Mouse (Mus musculus): ENCODE results near the gene Vsig8. TPM values are rescaled to one million over a fixed set of nuclear protein-coding genes. Genes with fewer than 3 reads are reported as not detected.

Vsig8 gene
- polyA plus RNA-seq, 1 experiment from 2014 or later: 1.6 TPM

DNA sequence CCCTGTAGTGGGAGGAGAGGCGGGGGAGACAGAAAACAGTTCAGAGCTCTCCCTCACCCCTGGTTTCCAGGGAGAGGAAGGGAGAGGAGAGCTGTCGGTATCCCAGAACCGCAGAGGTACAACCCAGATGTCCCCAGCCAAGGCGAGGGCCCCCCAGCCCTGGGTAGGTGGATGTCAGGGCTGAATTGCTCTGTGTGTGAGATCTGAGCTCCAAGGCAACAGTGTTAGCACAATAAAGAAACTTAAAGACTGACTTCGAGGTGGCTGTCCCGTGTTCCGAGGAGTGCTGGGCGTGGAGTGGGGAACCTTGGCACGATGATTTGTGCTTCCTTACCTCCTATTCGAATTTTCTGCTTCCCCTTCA, 7.7 kb downstream of the Vsig8 start:
- peaks cover 16% of the 10 kb centered on the region for H3K27me3 ChIP-seq (ENCODE audit: control insufficient read depth, insufficient read depth, low read length)
- peaks cover 12% of the 10 kb centered on the region; the same call in 1 of the 2 replicates for H3K4me1 ChIP-seq (ENCODE audit: control insufficient read depth, insufficient read depth, low read length)
- peak overlapping the region; percentile 93 for H3K4me2 ChIP-seq (ENCODE audit: low read depth, low read length)
- H3K4me3 ChIP-seq (replicated peaks; ENCODE audit: low read length): peak overlapping the region; percentile 72
- no peaks in the 10 kb centered on the region for H3K36me3 ChIP-seq (ENCODE audit: control insufficient read depth, insufficient read depth, low read length)
- H3K9me3 ChIP-seq (replicated peaks; ENCODE audit: control insufficient read depth, low read length): no peaks in the 10 kb centered on the region
- 0 out of 2 replicates have a peak, but pooled peaks have one; percentile 4 for ATAC-seq (ENCODE audit: insufficient read depth, low FRiP score)
- H3K27ac ChIP-seq (ENCODE audit: low read length): peak overlapping the region; percentile 44; the same call in 1 of the 2 replicates
- 4% methylated on average over 10 of the region's 10 CpGs for WGBS
- H3K9ac ChIP-seq (ENCODE audit: low read length): peak overlapping the region; percentile 82

DNA sequence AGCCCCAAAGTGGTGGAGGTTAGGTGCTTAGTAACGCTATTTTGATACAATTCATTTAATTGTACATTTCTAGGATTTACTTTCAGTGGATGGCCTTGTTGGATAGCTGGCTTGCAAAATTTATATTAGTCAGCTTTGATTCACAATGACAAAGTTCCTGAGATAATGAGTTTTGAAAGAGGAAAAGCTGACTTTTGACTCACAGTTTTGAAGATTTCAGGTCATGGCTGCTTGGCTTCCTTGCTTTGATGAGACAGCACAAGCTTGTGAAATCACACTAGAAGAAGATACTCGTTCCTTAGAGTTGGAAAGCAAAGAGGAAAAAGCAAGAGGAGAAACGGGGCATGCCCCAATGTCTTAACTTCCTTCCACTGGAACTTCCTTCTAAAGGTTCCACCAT, 10.4 kb downstream of the Vsig8 start:
- no peak overlapping the region for H3K4me3 ChIP-seq (replicated peaks; ENCODE audit: low read length)
- no peaks in the 10 kb centered on the region for H3K36me3 ChIP-seq (ENCODE audit: control insufficient read depth, insufficient read depth, low read length)
- H3K9me3 ChIP-seq (replicated peaks; ENCODE audit: control insufficient read depth, low read length): no peaks in the 10 kb centered on the region
- no peak for ATAC-seq (ENCODE audit: insufficient read depth, low FRiP score)
- WGBS: 62% methylated on average over 3 of the region's 3 CpGs
- H3K27me3 ChIP-seq (ENCODE audit: control insufficient read depth, insufficient read depth, low read length): peaks cover 8% of the 10 kb centered on the region
- H3K27ac ChIP-seq (ENCODE audit: low read length): no peak overlapping the region
- H3K4me2 ChIP-seq (ENCODE audit: low read depth, low read length): no peak overlapping the region
- H3K4me1 ChIP-seq (ENCODE audit: control insufficient read depth, insufficient read depth, low read length): peaks cover 10% of the 10 kb centered on the region; the same call in 1 of the 2 replicates
- H3K9ac ChIP-seq (ENCODE audit: low read length): no peak overlapping the region

DNA sequence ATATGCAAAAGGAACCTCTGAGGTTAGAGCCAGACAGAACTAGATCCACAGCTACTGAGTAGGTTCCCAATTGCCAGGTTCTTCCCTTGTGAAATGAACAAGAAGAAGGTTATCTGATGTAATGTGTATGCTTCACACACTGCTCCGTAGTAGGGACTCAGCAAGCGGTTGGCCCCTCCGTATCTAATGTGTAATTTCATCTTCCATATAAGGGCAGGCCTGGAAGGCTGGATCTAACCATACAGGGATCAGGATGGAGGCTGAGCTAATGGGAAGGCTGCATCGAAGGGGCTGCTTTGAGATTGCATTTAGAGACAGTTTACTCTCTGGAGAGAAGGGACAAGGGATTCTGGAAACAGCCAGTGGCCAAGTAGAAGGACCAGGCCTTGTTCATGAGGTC, 12.0 kb downstream of the Vsig8 start:
- no peaks in the 10 kb centered on the region for H3K27me3 ChIP-seq (ENCODE audit: control insufficient read depth, insufficient read depth, low read length)
- ATAC-seq (ENCODE audit: insufficient read depth, low FRiP score): no peak
- WGBS: 26% methylated on average over 4 of the region's 4 CpGs

DNA sequence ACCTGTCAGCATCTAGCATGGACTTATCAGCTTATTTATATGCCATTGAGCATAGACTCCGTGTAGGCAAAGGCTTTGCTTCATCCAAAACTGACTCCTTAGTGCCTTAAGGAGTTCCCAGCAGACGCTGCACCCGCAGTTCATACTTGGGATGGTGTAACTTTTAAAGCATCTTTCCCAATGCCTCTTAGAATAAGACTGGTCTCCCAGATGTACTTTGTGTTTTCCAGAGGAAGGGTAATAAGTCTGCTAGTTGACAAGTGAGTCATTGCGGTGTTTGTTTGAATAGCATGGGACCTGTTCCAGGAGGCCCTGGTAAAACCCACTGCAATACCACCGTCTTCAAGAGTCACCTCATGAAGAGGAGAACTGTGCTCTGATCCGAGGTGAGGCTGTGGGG, 24.4 kb downstream of the Vsig8 start:
- no peaks in the 10 kb centered on the region for H3K36me3 ChIP-seq (ENCODE audit: control insufficient read depth, insufficient read depth, low read length)
- no peak overlapping the region for H3K4me3 ChIP-seq (replicated peaks; ENCODE audit: low read length)
- H3K4me2 ChIP-seq (ENCODE audit: low read depth, low read length): no peak overlapping the region
- whole genome bisulfite sequencing: 49% methylated on average over 6 of the region's 6 CpGs
- no peaks in the 10 kb centered on the region for H3K4me1 ChIP-seq (ENCODE audit: control insufficient read depth, insufficient read depth, low read length)
- H3K9me3 ChIP-seq (replicated peaks; ENCODE audit: control insufficient read depth, low read length): no peaks in the 10 kb centered on the region
- no peak for ATAC-seq (ENCODE audit: insufficient read depth, low FRiP score)
- no peaks in the 10 kb centered on the region for H3K27me3 ChIP-seq (ENCODE audit: control insufficient read depth, insufficient read depth, low read length)
- no peak overlapping the region for H3K27ac ChIP-seq (ENCODE audit: low read length)
- H3K9ac ChIP-seq (ENCODE audit: low read length): no peak overlapping the region

More for the DNA sequence above, 12.0 kb downstream of the Vsig8 start:
- Histone ChIP-seq H3K4me3 (replicated peaks; ENCODE audit: low read length) (no peak overlapping the region), H3K9me3 (replicated peaks; ENCODE audit: control insufficient read depth, low read length) (no peaks in the 10 kb centered on the region), H3K4me1 (ENCODE audit: control insufficient read depth, insufficient read depth, low read length) (no peaks in the 10 kb centered on the region), H3K27ac (ENCODE audit: low read length) (no peak overlapping the region), H3K9ac (ENCODE audit: low read length) (no peak overlapping the region), H3K36me3 (ENCODE audit: control insufficient read depth, insufficient read depth, low read length) (no peaks in the 10 kb centered on the region), H3K4me2 (ENCODE audit: low read depth, low read length) (no peak overlapping the region)

DNA sequence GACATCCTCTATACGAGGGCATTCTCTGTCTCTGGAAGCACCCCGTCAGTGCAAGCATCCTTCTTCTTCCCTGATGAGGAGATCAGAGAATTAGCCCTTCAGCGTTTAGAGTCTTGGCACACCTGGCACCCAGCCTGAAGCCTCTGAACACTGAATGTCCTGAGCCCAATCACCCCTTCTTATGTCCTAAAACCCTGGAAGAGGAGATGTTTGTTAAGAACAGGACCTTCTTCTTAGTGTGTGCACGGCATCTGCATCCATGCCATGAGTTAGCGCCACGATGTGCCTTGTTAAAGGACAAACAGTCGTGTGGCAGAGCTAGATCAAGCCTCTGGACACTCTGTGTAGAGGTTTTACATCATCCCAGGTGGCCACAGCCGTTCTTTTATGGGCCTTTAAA, 26.7 kb downstream of the Vsig8 start:
- Histone ChIP-seq H3K9me3 (replicated peaks; ENCODE audit: control insufficient read depth, low read length) (no peaks in the 10 kb centered on the region), H3K27ac (ENCODE audit: low read length) (no peak overlapping the region), H3K36me3 (ENCODE audit: control insufficient read depth, insufficient read depth, low read length) (no peaks in the 10 kb centered on the region), H3K9ac (ENCODE audit: low read length) (no peak overlapping the region), H3K4me2 (ENCODE audit: low read depth, low read length) (no peak overlapping the region), H3K4me3 (replicated peaks; ENCODE audit: low read length) (no peak overlapping the region), H3K4me1 (ENCODE audit: control insufficient read depth, insufficient read depth, low read length) (peaks cover 4% of the 10 kb centered on the region; the same call in 1 of the 2 replicates), H3K27me3 (ENCODE audit: control insufficient read depth, insufficient read depth, low read length) (no peaks in the 10 kb centered on the region)
- WGBS: 81% methylated on average over 8 of the region's 8 CpGs
- no peak for ATAC-seq (ENCODE audit: insufficient read depth, low FRiP score)

DNA sequence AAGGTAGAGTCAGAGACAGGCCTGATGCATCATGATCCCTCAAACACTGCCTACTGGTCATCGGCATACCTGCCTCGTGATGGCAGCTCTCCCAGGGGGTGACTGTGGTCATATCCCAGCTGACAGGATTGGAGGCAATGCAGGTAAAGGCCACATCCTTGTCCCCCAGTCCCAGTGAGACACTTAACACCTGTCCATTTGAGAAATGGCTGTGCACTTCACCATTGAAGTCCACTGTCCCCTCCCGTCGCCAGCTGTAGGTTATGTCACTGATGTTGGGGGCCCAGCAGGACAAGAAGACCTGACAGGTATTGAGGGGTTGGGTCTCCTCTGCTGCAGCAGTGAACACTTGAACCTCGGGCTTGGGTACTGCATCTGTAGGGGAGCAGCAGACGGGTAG, 28.5 kb downstream of the Vsig8 start:
- Histone ChIP-seq H3K4me1 (ENCODE audit: control insufficient read depth, insufficient read depth, low read length) (peaks cover 4% of the 10 kb centered on the region; the same call in 1 of the 2 replicates), H3K27me3 (ENCODE audit: control insufficient read depth, insufficient read depth, low read length) (no peaks in the 10 kb centered on the region), H3K9ac (ENCODE audit: low read length) (no peak overlapping the region), H3K27ac (ENCODE audit: low read length) (no peak overlapping the region), H3K9me3 (replicated peaks; ENCODE audit: control insufficient read depth, low read length) (no peaks in the 10 kb centered on the region), H3K4me2 (ENCODE audit: low read depth, low read length) (no peak overlapping the region), H3K36me3 (ENCODE audit: control insufficient read depth, insufficient read depth, low read length) (no peaks in the 10 kb centered on the region), H3K4me3 (replicated peaks; ENCODE audit: low read length) (no peak overlapping the region)
- ATAC-seq (ENCODE audit: insufficient read depth, low FRiP score): no peak
- 90% methylated on average over 6 of the region's 6 CpGs for WGBS

DNA sequence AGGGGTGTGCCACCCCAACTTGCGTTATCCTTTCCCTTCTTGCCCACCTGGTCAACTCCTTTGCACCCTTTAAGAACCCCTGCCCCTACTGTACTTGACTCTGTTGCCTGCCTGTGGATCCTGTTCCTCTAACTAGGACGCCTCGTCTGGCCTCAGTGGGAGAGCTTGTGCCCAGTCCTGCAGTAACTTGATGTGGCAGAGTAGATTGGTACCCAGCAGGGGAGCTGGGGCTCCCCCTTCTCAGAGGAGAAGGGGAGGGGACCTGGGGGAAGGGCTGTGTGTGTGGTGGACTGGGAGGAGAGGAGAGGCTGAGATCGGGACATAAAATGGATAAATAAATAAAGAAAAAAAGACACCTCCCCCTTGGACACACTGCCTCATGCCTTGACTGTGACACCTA, 29.3 kb downstream of the Vsig8 start:
- Histone ChIP-seq H3K9me3 (replicated peaks; ENCODE audit: control insufficient read depth, low read length) (no peaks in the 10 kb centered on the region), H3K27me3 (ENCODE audit: control insufficient read depth, insufficient read depth, low read length) (no peaks in the 10 kb centered on the region), H3K4me3 (replicated peaks; ENCODE audit: low read length) (no peak overlapping the region), H3K4me2 (ENCODE audit: low read depth, low read length) (no peak overlapping the region), H3K4me1 (ENCODE audit: control insufficient read depth, insufficient read depth, low read length) (peaks cover 4% of the 10 kb centered on the region; the same call in 1 of the 2 replicates), H3K36me3 (ENCODE audit: control insufficient read depth, insufficient read depth, low read length) (no peaks in the 10 kb centered on the region), H3K27ac (ENCODE audit: low read length) (no peak overlapping the region), H3K9ac (ENCODE audit: low read length) (no peak overlapping the region)
- WGBS: 41% methylated on average over 4 of the region's 4 CpGs
- ATAC-seq (ENCODE audit: insufficient read depth, low FRiP score): no peak

DNA sequence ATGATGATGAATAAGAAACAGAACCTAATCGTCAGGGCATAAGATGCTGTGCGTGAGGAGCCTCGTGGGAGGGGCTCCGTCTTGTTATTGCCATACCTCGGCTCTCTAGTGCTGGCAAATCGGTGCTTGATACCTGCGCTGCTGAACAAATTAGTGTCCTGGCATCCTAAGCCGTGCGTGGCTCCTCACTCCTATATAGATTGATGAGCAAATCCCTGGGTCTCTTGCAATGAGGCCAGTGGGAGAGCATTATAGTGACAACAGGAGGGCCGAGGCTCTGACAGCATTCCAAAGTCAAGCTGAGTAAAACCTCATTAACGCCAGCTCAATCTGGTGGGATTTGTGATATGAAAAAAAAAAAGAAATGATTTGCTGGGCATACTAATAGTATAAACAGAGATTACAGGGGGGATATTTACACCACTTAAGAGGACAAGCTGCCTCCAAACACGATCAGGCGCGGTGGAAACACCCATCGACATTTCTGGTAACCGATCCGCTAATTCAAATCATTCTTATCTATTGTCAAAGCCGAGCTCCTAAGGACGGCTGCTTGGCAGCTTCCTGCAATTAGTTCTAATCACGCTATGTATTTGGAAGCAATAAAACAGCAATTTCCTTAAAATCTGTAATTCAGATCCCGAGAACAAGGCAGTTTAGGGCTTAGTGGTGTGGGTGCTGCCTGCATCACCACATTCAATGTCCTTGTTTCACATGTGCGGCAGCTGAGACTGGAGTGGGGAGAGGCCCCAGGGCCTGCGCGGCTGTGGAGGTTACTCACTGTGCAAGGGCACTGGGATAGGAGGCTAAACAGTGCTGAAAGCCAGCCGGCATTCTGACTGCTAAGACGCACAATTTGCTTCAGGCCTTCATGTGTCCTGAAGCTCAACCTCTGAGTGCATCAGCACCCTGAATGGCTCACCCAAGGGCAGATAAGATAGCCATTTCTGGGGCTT, 30.2 kb downstream of the Vsig8 start:
- WGBS: 30% methylated on average over 26 of the region's 26 CpGs
- H3K36me3 ChIP-seq (ENCODE audit: control insufficient read depth, insufficient read depth, low read length): no peaks in the 10 kb centered on the region
- H3K4me1 ChIP-seq (ENCODE audit: control insufficient read depth, insufficient read depth, low read length): peaks cover 4% of the 10 kb centered on the region; the same call in 1 of the 2 replicates
- ATAC-seq (ENCODE audit: insufficient read depth, low FRiP score): no peak
- no peaks in the 10 kb centered on the region for H3K27me3 ChIP-seq (ENCODE audit: control insufficient read depth, insufficient read depth, low read length)
- H3K4me3 ChIP-seq (replicated peaks; ENCODE audit: low read length): no peak overlapping the region
- H3K4me2 ChIP-seq (ENCODE audit: low read depth, low read length): no peak overlapping the region
- no peaks in the 10 kb centered on the region for H3K9me3 ChIP-seq (replicated peaks; ENCODE audit: control insufficient read depth, low read length)
- no peak overlapping the region for H3K27ac ChIP-seq (ENCODE audit: low read length)
- no peak overlapping the region for H3K9ac ChIP-seq (ENCODE audit: low read length)

DNA sequence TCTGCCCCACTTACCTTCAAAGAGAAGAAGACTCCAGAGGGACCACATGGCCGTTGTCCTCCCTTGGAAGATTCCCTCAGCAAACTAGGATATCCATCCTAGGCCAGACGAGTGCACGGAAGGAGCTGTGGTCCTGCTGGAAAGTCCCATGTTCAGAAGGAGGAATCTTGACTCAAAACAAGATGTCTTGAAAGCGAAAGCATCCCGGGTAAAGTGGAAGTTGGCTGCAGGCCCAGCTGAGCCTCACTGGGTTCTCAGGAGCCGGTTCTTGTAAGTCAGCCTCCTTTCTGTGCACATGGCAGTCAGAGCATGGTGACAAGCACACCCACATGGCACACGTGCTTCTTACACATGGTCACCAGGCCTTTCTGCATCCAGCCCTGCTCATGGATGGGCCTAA, 34.6 kb downstream of the Vsig8 start, which contains the start of gene Slamf8:
Gene Slamf8, minus strand, starts transcription at position 184 of the 400 bp plus-strand sequence.
- Histone ChIP-seq H3K9me3 (replicated peaks; ENCODE audit: control insufficient read depth, low read length) (no peaks in the 10 kb centered on the region), H3K36me3 (ENCODE audit: control insufficient read depth, insufficient read depth, low read length) (no peaks in the 10 kb centered on the region), H3K4me3 (replicated peaks; ENCODE audit: low read length) (no peak within 1 kb of the TSS), H3K4me2 (ENCODE audit: low read depth, low read length) (no peak within 1 kb of the TSS), H3K9ac (ENCODE audit: low read length) (no peak within 1 kb of the TSS), H3K27ac (ENCODE audit: low read length) (no peak within 1 kb of the TSS), H3K27me3 (ENCODE audit: control insufficient read depth, insufficient read depth, low read length) (no peaks in the 10 kb centered on the region), H3K4me1 (ENCODE audit: control insufficient read depth, insufficient read depth, low read length) (peaks cover 1% of the 10 kb centered on the region; the same call in 1 of the 2 replicates)
- ATAC-seq (ENCODE audit: insufficient read depth, low FRiP score): no peak
- WGBS: 66% methylated on average over 7 of the region's 7 CpGs
